Mouse (Mus musculus): ENCODE data around the gene Mup15.
"Not testable (repeated sequence)": the region's sequence is repeated elsewhere in the genome, so short reads cannot be mapped to it uniquely, and the experiment has no call there.

The Mup15 gene

GRCm38 (mm10) chr4:61439643-61440042 lies at the start of gene Mup15:
TSS of gene Mup15 (minus strand) at chr4:61439743.
- not testable (repeated sequence) for DNase-seq (ENCODE audit: low read depth, low spot score)

Data from mesoderm, embryonic 11.5 days (tissue).